Mouse (Mus musculus): ENCODE measurements around the gene Kcnh4.
A peak's percentile ranks its signal among the peaks of the same experiment; 100 is the strongest.

Gene Kcnh4

DNA sequence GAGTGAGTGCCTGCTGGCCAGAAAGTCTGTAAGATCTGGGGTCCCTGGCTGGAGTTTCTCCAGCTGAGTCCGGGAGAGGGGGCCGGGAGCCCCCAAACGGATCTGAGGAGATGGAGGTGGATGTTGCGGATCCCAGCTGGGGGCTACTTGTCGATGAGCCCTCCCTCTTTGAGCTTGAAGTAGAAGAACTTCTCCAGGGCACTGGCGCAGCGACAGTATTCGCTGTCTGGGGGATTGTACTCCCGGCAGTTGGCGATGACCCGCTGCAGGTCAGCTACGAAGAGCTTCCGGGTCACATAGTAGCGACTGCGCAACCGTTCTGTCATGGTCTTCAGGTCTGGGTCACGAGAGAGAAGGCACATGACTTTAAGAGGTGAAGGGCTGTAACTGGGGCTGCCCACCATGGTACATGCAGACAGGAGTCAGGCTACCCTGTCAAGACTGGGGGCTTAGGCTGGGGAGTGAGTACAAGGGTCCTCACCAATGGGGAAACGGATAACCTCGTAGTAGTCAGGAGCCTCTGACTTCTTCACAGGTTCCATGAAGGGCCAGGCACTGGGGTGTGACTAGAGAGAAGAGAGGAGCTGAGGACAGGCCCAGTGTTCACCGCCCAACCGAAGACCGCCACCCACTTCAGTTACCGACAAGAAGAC lies 54.5 kb downstream of the Kcnh4 start:
- no peak for DNase-seq

DNA sequence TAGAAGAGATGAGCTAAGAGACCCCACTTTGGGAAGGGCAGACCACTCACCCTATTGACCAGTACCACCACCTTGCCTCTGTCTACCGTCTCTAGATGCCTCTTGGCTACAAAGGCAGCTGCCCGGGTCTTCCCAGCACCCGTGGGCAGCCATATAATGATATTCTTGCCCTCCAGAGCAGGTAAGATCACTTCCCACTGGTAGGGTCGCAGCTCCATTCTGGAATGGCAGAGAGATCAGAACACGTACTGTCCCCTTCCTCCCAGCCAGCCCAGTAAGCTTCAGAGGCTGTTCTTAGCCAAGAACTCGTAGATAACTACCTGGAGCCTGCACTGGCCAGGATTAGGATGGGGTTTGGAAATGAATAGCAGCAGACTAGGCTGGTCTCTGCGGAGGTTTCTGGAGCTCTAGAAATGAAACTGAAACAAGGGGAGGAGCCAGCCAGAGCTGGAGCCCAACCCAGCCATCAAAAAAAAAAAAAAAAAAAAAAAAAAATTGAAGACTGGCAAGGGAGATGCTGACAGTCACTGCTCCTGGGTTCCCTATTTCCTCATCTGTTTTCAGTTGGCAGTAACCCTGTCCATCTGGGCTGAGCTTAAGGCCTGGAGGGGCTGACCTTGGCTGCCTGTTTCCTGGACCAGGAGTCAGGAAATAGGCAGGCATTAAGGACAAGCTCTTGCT lies 55.8 kb downstream of the Kcnh4 start, which contains the start of gene Dhx58:
Dhx58 (minus strand) TSS at position 421 of the 681 bp plus-strand sequence.
- no peak for DNase-seq

DNA sequence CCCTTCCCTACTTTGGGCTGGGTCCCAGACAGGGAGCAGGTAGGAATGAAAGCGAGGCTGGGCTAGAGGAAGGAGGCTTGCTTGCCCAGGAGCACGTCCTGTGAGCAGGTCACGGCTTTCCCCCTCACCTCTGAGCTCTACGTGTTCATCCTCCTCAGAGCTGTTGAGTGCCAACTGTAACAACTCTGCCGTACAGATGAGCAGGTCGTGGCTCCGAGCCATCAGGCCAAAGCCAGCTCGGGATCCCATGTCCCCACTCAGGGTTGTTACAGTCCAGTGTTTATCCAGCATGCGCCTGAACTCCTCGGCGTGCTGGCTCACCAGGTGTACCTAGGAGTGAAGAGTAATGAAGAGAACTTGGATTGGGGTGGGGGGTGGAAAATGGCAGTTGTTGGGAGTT lies 56.4 kb downstream of the Kcnh4 start:
- DNase-seq = no peak

DNA sequence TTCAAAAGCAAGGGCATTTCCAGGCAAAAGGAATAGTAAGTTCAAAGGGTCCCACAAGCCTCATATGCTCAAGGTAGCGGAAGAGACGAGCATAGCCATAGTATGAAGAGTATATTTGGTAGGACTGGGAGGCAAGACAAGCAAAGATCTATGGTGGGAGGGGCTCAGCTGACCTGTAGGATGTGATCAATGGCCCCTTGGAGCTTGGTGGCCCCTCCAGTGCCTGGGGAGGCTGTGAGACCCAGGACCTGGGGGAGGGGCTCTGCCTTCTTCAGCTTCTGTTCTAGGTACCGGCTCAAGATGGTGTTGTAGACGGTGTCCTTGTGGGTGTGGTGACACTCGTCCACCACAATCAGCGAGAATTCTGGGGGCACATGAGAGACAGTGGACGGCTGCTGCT lies 56.8 kb downstream of the Kcnh4 start:
- no peak for DNase-seq

DNA sequence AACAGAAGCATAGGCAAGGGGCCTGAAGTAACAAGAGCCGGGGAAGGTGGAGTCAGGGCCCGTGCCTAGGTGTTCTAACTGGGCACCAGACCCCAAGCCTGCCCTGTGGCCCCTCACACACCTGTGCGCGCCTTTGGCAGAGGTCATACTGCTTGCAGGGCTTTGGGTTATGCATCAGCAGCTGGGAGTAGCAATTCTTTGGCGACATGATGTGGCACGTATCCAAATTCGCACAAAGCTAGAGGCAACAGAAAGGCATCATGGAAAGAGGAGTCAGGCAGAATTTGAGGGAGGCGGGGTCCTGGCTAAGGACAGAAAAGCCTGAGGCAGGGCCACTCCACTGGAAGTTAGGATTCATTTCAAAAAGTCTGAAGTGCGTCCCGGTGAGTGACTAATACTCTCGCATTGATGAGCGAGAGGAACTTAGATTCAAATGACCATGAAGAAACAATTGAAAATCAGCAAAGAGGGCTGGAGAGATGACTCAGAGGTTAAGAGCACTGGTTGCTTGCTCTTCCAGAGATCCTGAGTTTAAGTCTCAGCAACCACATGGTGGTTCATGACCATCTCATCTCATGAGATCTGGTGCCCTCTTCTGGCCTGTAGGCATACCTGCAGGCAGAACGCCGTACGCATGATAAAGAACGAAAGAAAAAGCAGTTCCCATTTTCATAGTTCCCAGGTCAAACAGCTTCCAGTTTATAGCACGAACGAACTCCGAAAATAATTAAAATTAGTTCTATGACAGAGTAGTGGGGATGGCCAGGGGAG lies 57.5 kb downstream of the Kcnh4 start:
- peak; percentile 80 to 81 for DNase-seq

DNA sequence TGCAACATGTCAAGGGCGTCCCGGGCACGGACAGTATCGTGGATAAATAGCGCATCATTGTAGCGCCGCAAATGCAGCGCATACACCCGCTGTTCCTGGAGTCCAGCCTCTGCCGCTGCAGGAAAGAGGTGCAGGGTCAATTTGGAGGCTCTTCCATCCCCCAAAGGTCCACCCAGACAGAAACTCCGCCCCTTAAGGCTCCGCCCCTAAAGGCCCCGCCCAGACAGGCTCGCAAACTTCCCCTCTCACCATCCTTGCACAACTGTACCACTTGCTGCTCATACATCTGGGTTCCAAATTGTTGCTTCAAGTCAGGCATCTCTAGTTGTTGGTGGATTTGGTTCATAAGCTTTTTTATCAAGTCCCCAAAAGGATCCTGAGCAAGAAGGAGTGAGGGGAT lies 58.4 kb downstream of the Kcnh4 start:
- no peak for DNase-seq

DNA sequence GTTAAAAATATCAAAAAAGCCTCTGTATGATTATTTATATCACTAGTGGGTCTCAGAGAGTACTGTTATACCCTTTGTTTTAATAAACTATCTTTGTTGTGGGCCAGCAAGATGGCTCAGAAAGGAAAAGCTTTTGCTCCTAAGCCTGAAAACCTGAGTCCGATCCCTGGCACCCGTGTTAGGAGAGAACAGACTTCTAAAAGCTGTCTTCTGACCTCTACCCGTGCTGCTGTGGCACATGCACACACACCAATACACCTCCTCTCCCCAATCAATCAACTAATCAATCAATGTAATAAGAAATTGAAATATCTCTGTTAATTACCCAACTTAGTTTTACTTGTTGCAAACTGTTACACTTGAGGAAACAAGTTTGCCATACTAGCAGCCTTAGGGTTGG lies 59.0 kb downstream of the Kcnh4 start:
- DNase-seq = no peak

DNA sequence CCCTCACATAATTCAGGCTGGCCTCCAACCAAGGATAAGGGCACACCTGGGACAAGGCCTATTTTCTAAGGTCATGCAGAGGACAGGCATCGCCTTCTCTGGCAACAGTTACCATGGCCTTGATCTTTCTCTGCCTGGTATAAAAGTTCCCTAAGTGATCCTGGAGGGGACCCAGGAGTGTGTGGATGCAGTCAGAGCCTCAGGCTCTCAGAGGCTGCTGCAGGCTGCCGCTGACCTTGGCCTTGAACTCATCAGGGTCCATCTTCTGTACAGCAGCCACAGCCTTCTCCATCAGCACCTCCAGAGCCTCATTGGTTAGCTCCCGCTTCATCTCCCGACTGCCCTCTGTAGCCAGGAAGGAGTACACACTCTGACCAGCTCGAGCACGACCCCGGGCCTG lies 61.8 kb downstream of the Kcnh4 start:
- DNase-seq = no peak

DNA sequence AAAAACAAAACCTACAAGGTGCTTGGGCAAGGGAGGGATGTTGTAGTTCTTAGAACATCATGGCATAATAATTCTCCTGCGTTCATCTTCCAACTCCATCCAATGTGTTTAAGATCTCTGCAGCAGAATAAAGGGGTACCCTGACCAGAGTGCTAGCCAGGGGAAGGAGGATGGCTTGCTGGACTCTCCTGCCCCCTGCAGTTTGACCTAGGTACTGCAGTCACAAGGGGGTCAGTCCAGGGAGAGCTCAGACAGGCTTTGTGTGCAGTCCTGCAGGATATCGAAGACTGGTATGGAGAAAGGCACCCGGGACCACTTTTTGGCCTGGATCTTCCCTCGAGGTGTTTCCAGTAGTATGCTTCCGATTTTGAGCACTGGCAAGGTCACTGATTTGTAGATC lies 64.8 kb downstream of the Kcnh4 start:
- peak; percentile 94 to 96 for DNase-seq

DNA sequence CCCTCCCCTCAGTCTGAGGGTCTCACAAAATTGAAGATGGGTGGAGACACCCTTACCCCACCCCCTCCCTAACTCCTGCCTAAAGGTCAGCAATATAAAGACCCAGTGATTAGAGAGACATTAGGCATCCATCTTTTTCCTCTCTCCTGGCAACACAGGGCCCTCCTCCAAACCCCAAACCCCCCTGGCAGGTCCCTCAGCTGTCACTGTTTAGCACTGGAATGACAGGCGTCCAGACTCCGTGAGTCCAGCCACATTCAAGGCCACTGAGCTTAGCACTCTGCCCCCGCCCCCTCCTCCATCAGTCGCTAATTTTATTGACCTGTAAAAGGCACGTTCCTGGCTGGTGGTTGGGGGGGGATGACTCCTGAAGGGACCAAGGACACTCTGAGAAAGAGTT lies 66.6 kb downstream of the Kcnh4 start:
- DNase-seq = no peak

DNA sequence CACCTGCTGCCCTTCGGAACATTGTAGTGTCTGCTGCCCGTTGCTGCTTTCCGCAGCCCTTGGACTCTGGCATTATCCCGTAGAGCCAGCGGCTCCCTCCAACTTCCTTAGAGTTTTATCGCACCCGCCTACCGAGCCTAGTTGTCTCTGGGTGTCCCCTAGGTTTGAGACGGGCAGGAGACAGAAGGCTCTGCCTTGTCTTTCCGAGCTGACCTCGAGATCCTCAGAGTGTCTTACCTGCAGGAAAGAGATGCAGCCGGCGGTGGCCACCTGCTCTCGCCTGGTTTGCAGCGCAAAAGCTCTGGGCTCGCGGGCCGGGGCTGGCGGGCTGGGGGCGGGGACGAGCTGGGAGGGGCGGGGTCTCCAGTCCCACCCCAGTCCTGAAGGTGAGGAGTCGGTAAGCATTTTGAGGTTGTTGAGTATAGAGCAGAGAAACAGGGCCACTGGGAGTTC lies 67.6 kb downstream of the Kcnh4 start, which contains the start of gene Zfp385c:
Zfp385c (minus strand) TSS at position 292 of the 453 bp plus-strand sequence.
- no peak for DNase-seq

DNA sequence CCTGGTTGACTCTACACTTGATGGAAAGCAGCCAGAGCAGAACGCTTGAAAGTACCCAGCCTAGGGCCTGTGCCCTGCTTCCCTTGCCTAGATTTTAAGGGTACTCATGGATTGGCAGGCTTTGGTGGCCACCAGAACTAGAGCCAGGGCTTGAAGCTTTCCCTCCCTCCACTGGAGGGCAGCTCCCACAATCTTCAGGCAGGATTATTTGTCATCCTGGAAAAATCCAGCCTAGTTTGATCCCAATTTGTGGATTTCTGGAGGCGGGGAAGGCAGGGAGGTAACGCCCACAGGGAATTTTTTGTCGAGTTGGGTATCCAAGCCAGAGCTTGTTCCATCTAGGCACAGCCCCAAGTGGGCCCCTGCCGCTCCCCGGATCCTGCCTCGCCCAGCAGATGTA lies 69.4 kb downstream of the Kcnh4 start:
- DNase-seq = no peak
